Mouse (Mus musculus) gastrocnemius, adult 2 months (tissue): ENCODE results near the gene Cdk15. TPM values are rescaled to one million over a fixed set of nuclear protein-coding genes. Genes with fewer than 3 reads are reported as not detected.

ENCODE experiments used
- DNase-seq: peaks from one replicate; pipeline ENCODE4 v3.0.0; 2022
- H3K27ac ChIP-seq: fragments of 200-600 bp; 2 replicates; pipeline ENCODE4 v1.8.1; 2022; ENCODE audit warnings: mild to moderate bottlenecking
- H3K4me3 ChIP-seq: fragments of 200-600 bp; 2 replicates; pipeline ENCODE4 v1.8.1; 2022; ENCODE audit warnings: mild to moderate bottlenecking, moderate library complexity
- CTCF ChIP-seq: fragments of 200-600 bp; IDR thresholded peaks from 2 replicates; pipeline ENCODE4 v1.8.1; 2022; ENCODE audit warnings: antibody characterized with exemption, mild to moderate bottlenecking, moderate library complexity
- intact Hi-C: fragments of 180-260 bp; cut with DNase I; formaldehyde crosslinking; loops from one replicate; pipeline ENCODE4 v1.15.1; 2025
- total RNA-seq, 2 experiments: library from RNA; stranded (reverse); gene quantifications; 2 replicates each; pipeline ENCODE4 v1.2.3; 2021

The Cdk15 gene
- total RNA-seq, 2 experiments from 2014 or later = 0.14 TPM; not detected in 1

DNA sequence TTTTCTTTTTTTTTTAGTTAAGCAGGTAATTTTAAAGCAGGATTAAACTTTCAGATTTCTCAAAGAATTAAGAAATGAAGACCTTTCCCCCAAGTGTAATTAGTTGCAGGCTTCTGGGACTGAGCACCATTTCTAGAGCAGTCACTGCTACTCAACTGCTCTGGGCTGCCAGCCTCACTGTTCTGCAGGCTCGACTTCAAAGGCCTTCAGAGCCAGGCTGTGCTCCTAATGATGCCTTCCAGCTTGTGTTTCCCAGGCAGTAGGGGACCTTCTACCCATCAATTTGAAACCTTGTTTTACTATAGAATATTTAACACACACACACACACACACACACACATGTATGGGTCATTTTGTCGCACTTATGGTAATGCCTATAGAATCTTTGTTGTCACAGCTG, 34.9 kb downstream of the Cdk15 start:
- no peak for TF ChIP-seq CTCF
- Histone ChIP-seq H3K4me3 (no peak overlapping the region), H3K27ac (no peak overlapping the region)
- intact Hi-C loops = no loop called here
- DNase-seq = no peak

DNA sequence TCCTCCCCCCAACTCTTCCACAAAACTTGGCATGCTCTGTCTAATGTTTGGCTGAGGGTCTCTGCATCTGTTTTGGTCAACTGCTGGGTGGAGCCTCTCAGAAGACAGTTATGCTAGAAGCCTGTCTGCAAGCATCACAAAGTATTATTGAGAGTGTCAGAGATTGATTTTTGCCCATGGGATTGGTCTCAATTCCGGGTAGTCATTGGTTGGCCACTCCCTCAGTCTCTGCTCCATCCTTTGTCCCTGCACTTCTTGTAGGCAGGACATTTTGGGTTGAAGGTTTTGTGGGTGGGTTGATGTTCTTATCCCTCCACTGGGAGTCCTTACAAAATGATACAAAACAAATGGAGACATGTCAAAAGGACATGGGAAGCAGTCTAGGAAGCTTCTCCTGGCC, 39.1 kb downstream of the Cdk15 start:
- no peak for TF ChIP-seq CTCF
- intact Hi-C loops = no loop called here
- Histone ChIP-seq H3K27ac (no peak overlapping the region), H3K4me3 (no peak overlapping the region)
- no peak for DNase-seq

DNA sequence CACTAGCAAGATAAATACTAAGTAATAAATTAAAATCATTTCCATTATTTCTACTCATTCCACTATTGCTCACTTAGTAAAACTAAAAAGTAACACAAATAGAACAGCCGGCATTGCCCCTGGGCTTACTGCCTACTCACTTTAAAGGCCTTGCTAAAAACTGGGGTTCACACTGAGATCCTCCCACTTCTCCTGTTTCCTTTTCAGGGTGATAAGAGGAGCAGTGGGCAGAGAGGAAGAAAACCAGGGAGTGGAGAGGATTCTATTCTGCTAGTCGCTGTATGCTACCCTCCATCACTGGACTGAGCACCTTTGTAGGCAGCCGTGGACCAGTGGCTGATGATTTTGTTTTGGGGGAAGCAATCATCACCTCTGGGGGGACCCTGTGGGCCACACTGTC, 40.5 kb downstream of the Cdk15 start:
- Histone ChIP-seq H3K27ac (no peak overlapping the region), H3K4me3 (no peak overlapping the region)
- TF ChIP-seq CTCF = no peak
- intact Hi-C loops = no loop called here
- no peak for DNase-seq

DNA sequence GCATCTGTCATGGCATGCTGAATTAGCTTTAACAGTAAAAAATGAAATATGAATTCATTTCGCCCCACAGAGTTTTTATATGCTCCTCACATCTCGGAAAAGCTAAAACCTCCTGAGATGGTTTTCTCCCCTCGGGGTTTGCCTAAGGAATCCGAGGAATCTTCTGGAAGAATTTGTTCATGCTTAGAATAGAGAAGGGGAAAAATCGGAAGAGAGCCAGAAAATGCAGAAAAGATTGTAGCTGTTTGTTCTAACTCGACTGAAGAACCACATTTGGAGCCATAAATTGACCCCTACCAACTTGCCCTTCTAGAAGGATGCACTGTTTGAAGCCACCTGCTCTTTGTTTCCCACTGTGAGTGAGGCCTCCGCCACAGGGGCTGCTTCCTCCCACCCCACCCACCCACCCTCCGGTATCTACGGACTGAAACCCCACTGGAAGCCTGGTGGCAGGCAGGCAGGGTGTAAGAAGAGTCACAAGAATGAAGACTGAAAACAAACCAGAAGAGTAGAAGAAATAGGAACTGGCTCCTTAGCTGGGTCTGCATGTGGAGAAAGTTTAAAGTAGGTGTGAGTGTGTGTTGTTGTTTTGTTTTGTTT, 41.9 kb downstream of the Cdk15 start:
- DNase-seq = no peak
- intact Hi-C loops = no loop called here
- Histone ChIP-seq H3K4me3 (no peak overlapping the region; the same call in 1 of the 2 replicates), H3K27ac (peak overlapping the region; percentile 61)
- TF ChIP-seq CTCF = no peak

DNA sequence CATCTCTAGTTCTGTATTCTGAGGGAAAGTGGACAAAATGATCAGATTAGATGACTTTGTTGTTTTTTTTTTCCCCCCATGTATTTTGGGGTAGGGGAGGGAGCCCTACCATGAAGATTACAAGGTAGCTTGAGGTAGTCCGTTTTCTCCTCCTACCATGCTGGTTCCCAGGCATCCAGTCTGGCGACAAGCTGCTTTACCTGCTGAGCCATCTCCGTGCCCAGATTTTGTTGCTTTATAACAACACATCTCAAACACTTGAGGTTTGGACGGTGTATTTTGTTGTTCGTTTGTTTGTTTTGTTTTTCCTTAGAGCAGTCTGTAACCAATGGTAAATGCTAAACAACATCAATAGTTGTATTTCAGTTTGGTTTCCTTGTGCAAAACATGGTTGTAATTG, 50.6 kb downstream of the Cdk15 start:
- intact Hi-C loops = no loop called here
- DNase-seq = no peak
- no peak overlapping the region for H3K27ac ChIP-seq

DNA sequence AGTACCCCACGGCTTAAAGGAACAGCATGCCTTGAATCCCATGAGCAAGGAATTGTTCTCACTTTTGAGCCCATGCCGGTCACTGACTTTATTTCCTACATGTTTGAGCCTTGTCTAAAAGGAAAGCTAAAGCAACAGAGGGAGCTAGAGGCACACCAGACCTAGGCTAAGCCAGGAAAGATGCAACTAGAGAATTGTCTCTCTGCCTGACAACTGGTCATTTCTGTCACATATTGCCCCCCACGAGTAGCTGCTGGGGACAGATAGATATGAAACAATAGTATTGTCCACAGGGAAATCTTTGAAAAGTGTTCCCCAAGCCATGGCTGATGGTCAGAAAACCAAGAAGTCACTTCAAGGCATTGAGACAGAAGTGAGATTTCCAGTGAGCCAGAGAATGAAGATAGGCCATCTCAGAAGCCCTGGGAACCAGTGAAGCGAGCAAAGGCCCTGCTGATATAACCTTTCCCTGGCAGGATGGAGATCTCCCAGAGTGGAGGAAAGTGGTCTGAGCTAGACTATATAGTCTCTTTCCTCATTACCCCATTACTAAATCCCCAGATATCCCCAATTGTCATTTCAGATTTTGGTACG, 54.7 kb downstream of the Cdk15 start:
- intact Hi-C loops = no loop called here
- Histone ChIP-seq H3K4me3 (no peak overlapping the region), H3K27ac (no peak overlapping the region)
- peak; percentile 35 for TF ChIP-seq CTCF
- no peak for DNase-seq

More for the DNA sequence above, 50.6 kb downstream of the Cdk15 start:
- H3K4me3 ChIP-seq = no peak overlapping the region
- no peak for TF ChIP-seq CTCF

DNA sequence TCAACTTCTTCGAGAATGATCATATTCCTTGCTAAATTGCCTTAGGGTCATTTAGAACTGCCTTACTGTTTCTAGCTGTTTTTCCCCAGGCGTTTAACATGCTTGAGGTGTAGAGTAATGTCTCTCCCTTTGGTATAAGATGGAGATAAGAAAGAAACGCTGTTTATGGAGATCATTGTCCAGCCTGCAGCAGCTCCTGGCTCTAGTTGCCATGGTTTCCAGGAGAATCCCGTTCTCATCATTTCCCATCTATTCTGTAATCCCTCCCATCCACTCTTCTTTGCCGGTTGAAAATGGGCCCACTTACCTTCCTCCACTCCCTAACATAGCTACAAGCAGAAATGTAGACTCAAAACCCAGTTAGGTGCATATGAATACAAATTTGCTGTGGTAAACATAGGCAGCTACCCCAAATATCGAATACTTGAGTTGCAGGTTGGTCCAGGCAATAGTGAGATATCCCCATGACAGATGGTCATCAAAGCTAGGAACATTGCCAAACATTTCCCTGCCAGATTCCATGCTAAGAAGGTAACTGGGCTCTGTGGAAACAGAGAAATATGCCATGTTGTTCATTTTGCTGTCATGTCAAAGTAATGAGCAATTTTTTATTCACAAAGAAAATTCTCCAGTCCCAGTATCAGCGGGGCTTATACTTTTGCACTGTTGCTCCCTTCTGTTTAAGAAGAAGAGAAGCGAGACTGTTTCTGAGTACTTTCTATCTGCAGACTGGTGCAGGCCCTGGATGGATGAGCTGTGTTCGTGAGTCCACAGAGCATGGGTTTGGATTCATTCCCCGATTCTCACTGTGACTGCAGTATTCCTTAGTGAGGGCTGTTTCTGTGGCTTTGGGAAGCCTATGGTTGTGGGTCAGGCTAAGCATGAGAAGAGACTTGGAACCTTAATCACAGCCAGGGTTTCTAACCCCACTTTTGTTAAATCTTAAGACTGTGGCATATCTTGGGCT, 55.8 kb downstream of the Cdk15 start:
- TF ChIP-seq CTCF = no peak
- Histone ChIP-seq H3K4me3 (no peak overlapping the region), H3K27ac (no peak overlapping the region)
- no peak for DNase-seq
- intact Hi-C loops = no loop called here

DNA sequence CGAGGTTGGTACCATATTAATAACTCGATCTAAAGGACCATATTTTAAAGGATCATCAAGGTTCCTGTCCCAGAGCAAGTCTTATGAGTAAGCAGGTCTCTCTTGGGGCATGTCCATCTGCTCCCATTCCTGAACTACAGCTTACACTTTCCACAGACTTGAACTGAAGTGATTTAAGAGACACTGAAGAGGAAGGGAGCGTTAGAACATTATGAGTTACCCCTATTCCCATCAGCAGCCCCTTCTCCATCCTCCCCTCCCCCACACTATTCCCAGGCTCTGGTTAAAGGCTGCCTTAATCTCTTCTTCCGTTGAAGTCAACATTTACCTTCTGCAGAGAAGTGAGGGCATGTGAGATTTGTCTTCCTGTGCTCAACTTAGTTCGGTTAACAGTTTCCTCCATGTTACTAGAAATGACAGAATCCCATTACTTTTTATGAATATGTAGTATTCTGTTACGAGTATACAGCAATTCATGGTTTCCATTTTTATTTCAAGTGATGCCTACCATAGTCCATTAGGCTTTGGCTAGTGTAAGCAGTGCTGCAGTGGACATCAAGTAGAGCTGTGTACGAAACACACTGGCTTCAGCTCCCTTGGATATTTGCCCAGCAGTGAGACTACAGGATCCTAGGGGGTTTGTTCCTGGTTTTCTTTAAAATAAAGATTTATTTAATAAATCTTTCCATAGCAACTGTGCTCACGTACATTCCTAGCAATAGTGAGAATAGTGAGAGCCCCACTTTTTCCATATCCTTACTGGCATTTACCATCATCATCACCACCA, 56.6 kb downstream of the Cdk15 start:
- DNase-seq = no peak
- Histone ChIP-seq H3K27ac (no peak overlapping the region), H3K4me3 (no peak overlapping the region)
- intact Hi-C loops = no loop called here
- no peak for TF ChIP-seq CTCF

DNA sequence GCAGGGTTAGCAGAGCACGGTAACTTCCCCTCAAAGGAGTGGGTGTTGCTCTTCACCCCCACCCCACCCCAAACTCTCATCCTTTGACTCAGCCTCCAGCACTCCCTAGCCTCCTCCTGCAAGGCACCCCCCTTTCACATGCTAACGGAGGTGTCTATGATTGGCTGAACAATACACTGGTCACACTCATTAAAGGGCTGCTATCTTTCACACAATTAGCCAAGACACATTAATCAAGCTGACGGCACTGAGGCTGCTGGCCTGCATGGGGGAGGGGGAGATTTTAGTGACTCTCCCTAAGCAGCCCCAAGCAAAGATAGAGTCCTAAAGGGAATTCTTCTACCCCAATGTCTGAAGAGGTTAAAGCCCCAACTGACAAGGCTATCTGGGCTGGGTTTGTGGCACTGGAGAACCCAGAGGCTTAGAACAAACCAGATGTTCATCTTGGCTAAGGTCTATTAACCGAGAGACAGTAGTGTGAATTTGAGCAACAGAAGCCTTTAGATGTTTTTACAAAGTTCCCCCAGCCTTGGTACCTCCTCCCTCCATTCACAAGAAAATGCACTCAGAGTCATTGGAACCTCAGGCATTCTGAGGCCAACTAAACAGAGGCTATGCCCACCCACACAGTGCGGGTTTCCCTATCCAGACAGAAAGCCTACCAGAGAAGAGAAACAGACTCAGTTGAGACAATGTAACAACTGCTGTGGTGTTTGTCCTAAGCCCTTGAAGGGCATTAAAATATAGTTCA, 58.5 kb downstream of the Cdk15 start:
- intact Hi-C loops = loop anchor here (5.0 kb wide), 1 partner anchor 272 kb away; no protein-coding TSS in a partner anchor
- no peak for TF ChIP-seq CTCF
- no peak for DNase-seq
- Histone ChIP-seq H3K4me3 (no peak overlapping the region), H3K27ac (no peak overlapping the region)

DNA sequence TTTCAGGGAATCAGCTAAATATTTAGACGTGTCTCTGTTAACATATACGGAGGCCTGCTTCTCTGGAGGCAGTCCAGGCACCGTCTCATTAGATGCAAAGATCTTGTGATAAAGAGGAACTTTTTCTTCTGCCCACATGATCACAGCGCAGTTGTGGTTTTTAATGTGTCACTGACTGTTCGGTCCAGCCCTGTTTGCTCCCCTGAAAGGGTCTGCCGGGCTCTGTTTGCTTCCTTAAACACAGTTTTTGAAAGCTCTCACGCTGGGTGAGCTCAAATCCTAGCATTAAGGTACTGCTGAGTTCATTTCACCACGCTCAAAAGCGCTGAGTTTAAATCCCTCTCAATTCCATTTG, 59.3 kb downstream of the Cdk15 start:
- DNase-seq = peak; percentile 24
- no peak for TF ChIP-seq CTCF
- Histone ChIP-seq H3K4me3 (peak overlapping the region; percentile 35; the same call in 1 of the 2 replicates), H3K27ac (peak overlapping the region; percentile 63)
- intact Hi-C loops = loop anchor here (2.0 to 5.0 kb wide), 2 partner anchors 271 to 307 kb away; no protein-coding TSS in a partner anchor

DNA sequence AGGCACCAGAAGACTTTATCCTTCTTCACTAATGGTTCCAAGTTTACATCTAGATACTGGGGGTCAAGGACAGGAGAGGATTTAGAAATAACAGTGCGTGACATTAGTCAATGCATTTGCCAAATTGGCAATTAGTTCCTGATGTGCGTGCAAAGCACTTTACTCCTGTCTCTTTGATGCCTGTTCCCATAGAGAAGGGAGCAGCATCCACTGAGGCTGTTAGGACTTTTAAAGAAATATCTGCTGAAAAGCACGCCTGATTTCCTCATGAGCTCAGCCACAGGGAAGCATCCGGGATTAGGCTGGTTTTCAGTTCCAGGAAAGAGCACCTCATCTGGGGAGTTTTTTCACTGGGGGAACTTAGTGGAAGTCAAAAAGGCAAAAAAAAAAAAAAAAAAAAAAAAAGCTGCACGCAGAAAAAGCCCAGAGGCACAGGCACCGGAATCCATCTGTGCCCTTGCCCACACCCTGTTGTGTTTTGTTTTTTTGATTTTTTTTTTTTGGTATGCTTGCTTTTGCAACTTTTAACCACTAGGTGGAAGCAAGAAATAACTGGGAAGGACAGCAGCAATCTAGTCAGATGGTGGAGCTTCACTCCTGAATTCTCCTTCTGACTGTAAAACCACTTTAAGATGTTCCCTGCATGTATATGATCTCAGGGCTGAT, 59.8 kb downstream of the Cdk15 start:
- H3K4me3 ChIP-seq = peak overlapping the region; percentile 35
- DNase-seq = no peak
- intact Hi-C loops = loop anchor here (2.0 to 5.0 kb wide), 2 partner anchors 271 to 306 kb away; no protein-coding TSS in a partner anchor
- peak overlapping the region; percentile 63 for H3K27ac ChIP-seq
- peak; percentile 76 for TF ChIP-seq CTCF
